Mouse (Mus musculus) retina, postnatal 7 days (tissue): ENCODE results near the gene Myo1g.

Experiments
- DNase-seq: peaks from one replicate; pipeline ENCODE4 v3.0.0-alpha.2; 2012; ENCODE audit warnings: low read depth, low spot score

Gene Myo1g

GRCm38 (mm10) chr11:6520507-6521173 lies at the start of gene Myo1g:
Gene Myo1g, minus strand, starts transcription at chr11:6520965.
- no peak for DNase-seq

- DNase-seq, result no peak
Measured at GRCm38 (mm10) chr11:6569410-6569777, 48.6 kb upstream of the Myo1g start.

GRCm38 (mm10) chr11:6568584-6569409 lies 48.0 kb upstream of the Myo1g start:
- DNase-seq, result peak; percentile 27

GRCm38 (mm10) chr11:6567951-6568350 lies 47.2 kb upstream of the Myo1g start:
- DNase-seq, result no peak

GRCm38 (mm10) chr11:6566496-6566895 lies 45.7 kb upstream of the Myo1g start:
- no peak for DNase-seq

GRCm38 (mm10) chr11:6563201-6563600 lies 42.4 kb upstream of the Myo1g start:
- DNase-seq, result no peak

GRCm38 (mm10) chr11:6562359-6562758 lies 41.6 kb upstream of the Myo1g start:
- no peak for DNase-seq

- no peak for DNase-seq
Measured at GRCm38 (mm10) chr11:6561474-6561873, 40.7 kb upstream of the Myo1g start.

- no peak for DNase-seq
Measured at GRCm38 (mm10) chr11:6560655-6561360, 40.0 kb upstream of the Myo1g start.

- DNase-seq, result no peak
Measured at GRCm38 (mm10) chr11:6559996-6560395, 39.2 kb upstream of the Myo1g start.

- no peak for DNase-seq
Measured at GRCm38 (mm10) chr11:6558234-6558633, 37.5 kb upstream of the Myo1g start.

- DNase-seq, result no peak
Measured at GRCm38 (mm10) chr11:6550201-6550600, 29.4 kb upstream of the Myo1g start.

- no peak for DNase-seq
Measured at GRCm38 (mm10) chr11:6549770-6550169, 29.0 kb upstream of the Myo1g start.

- no peak for DNase-seq
Measured at GRCm38 (mm10) chr11:6547696-6548325, 27.0 kb upstream of the Myo1g start.

- DNase-seq, result no peak
Measured at GRCm38 (mm10) chr11:6547037-6547680, 26.4 kb upstream of the Myo1g start.

GRCm38 (mm10) chr11:6546205-6547013 lies 25.6 kb upstream of the Myo1g start, which contains the start of gene Ccm2:
Gene Ccm2, plus strand, starts transcription at chr11:6546887.
- DNase-seq, result peak; percentile 88

- DNase-seq, result no peak
Measured at GRCm38 (mm10) chr11:6545857-6546192, 25.1 kb upstream of the Myo1g start.

GRCm38 (mm10) chr11:6545186-6545856 lies 24.6 kb upstream of the Myo1g start:
- DNase-seq, result no peak

GRCm38 (mm10) chr11:6544683-6545082 lies 23.9 kb upstream of the Myo1g start:
- no peak for DNase-seq

- no peak for DNase-seq
Measured at GRCm38 (mm10) chr11:6530746-6531145, 10.0 kb upstream of the Myo1g start.
